Mouse (Mus musculus): ENCODE results near the gene Bloc1s4.

Gene Bloc1s4

DNA sequence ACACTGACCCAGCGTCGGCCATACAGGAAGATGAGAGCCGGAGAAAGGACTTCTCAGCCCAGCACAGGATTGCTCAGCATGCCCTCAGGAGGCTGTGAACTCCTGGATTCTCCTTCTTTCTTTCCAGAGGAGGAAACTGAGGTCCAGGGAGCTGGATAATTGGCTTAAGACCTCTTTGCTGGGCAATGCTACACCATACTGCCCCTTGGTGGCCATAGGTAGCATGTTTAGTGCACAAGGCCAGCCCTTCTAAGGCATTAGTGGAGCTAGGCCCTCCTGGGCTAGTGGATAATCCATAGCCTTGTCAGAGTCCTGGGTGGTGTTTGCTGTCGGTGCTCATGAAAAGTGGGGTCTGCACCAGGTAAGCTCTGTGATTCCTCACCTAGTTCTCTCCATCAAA is 8.6 kb downstream of the Bloc1s4 start:
- peak; percentile 67 for DNase-seq (ENCODE audit: low spot score)

DNA sequence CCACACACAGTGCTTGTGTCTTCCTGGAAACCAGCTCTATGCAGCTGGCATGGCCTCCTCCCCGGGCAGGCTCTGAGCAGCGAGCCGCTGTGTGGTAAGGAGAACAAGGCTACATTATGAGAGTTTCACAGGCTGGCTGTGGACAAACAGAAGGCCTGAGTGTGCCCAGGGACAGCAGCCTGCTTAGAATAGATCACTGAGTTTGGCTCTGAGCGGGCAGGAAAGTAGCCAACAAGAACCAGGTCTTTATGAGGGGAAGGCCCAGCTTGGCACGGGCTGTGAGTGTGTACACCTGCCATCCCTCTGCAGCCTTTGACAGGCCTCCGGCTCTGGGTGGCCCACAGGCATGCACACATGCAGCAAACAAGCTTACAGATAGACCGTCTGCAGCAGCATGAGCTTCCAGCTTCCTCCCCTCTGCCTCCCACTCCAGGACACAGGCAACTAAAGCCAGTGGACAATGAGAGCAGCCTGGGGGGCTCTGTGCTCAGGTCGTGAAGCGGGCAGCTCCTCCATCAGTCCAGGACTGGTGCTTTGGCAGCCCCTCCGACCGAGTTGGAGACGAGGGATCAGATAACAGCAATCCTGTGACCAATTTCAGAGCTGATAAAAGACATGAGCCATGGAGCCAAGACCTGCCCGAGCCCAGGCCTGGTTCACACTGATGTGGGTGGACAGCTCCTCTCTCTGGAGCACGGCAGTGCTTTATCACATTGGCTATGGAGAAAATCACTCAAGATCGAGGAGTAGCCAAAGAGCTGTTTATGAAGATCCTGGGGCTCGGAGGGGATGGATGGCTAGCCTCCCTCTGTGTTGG is 9.4 kb downstream of the Bloc1s4 start:
- no peak for DNase-seq (ENCODE audit: low spot score)

DNA sequence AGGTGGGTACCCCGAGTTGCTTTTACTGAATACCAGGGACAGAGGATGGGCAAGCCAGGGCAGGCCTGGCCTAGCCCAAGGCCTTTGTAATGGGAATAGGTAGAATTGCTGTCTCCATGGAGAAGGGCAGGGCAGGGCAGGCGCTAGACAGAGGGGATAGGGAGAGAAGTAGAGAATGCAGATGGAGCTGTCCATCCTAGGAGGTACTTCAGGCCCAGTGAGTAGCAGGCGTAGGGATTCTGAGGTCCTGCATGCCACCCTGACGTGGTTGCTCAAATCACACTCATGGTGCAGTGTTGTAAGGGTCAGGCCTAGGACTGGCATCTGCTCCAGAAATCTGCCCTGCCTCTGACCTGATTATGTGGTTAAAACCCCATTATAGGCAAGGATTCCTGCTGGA is 10.7 kb downstream of the Bloc1s4 start:
- DNase-seq (ENCODE audit: low spot score) = no peak

DNA sequence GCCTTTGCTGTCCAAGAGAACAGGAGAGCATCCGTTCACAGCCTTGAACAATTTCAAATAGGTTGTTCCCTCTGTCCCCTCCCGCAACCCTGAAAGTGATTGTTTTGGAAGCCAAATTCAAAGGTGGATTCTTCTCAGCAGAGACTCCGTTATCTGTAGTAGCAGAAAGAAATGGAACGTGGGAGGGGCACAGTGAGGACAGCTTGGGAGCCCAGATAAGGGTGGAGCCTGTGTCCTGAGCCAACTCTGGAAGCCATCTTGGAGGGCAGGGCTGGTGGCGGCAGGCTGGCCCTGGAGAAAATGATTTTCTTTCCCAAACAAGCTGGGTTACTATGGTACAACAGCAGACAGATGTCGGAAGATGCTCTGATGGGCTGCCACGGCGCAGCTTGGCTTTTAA is 12.4 kb downstream of the Bloc1s4 start:
- no peak for DNase-seq (ENCODE audit: low spot score)

DNA sequence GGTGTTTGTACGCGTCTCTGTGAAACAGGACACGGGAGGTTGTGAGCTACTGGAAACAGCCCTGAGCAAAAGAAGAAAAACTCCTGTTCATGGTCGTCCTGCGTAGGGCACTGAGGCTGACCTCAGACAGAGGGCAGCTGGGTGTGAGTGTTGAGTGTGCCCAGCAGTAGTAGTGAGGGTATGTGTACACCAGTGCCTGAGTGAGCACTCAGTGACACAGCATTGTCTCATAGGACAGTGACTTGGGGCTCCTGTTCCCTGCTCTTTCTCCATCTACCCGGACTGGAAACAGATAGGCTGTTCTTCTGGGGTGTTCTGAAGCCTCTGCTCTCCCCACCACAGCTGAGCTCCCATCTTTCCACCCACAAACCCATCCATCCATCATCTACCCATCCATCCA is 13.3 kb downstream of the Bloc1s4 start:
- DNase-seq (ENCODE audit: low spot score) = no peak

DNA sequence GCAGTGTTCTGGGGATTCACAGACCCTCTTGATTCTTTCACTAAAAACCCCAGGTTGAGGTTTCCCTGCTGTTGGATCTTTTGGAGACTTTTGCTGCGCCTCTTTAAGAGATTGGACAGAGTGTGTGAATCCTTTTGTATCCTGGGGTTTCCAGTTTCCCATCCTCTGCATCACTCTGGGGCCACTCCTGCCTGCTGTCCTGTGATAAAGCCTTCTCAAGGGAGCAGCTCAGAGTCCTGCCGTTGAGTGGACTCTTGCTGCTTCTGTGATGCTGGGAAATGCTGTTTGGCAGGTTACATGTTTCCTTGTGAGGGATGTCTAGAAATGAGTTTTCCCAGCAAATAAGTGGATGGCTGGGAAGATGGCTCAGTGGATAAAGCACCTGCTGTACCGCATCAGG is 15.0 kb downstream of the Bloc1s4 start:
- no peak for DNase-seq (ENCODE audit: low spot score)

DNA sequence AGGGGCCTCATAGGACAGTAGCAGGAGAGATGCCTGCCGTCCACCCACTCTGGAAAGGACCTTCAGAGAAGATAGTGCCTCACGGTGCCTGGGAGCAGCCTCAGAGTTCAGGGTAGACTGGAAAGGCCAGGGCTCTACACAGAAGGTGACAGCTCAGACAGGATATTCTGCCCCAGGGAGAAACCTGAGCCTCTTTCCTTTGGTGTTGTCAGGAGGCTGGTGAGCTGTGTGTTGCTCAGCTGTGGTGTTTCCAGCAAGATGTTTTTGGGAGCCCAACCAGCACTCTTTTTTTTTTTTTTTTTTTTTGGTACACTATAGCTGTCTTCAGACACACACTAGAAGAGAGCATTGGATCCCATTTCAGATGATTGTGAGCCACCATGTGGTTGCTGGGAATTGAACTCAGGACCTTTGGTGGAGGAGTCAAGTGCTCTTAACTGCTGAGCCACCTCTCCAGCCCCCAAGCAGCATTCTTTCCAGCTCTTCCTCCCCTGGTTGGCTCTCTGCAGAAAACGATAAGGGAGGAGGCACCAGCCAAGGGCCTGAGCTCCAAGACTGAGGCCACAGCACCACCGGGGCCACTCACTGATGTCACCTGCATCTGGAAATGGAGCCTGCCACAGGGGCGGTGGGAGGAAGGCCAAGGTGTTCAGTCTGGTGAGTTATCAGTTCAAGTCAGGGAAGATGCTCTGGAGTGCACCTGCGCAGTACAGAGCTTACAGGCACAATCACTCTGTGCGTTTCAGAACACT is 16.4 kb downstream of the Bloc1s4 start:
- no peak for DNase-seq (ENCODE audit: low spot score)

DNA sequence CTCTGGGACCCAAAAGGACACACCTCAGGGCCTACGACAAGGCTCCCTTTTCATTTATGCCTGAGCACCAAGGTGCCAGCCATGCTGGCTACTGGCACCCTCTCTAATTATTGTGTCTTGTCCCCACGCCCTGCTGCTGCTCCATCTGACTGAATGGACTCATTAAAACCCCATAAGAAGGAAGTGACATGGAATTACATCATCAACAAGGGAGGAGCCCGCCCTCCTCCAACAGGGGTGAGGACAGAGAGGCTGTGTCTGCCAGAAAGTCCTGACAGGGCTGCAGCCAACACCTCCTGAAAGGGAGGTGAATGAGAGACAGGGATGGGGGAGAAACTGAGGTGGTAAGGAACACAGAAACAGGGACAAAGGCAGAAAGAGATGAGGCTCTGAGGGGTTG is 17.8 kb downstream of the Bloc1s4 start:
- no peak for DNase-seq (ENCODE audit: low spot score)

DNA sequence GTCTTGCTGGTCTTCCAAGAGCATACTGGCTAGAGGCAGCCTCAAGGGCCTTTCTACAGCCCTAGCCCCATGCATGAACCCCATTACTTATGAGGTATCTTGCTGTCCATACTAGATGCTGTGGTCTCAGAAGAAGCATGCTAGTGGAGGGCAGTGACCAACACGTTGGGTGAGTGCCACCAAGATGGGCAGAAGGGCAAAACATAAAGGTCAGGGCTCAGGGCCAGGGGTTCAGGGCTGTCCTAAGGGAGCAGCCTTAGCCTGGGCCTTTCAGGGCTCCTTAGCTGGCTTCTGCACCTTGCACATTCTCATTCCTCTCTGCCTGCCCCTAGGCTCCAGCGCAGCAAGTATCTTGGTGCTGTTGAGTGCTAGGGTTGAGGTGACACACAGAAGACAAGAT is 18.5 kb downstream of the Bloc1s4 start:
- no peak for DNase-seq (ENCODE audit: low spot score)

DNA sequence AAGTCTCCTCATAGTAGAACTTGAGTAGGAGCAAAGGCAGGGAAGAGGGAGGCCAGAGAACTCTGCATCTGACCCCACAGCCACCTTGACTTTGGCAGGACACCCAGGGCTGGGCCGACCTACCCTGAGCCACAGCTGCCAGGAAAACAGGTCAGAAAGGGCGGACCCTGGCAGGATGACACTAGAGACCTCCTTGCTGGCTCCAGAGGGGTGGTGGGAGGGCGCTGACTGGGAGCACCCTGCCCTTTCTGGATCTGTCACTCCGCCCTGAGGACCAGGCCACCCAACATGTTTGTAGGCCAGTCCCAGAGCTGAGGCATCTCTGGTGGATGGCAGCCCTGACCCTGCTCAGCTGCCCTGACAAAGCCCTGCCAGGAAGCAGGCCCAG is 19.4 kb downstream of the Bloc1s4 start:
- DNase-seq (ENCODE audit: low spot score) = no peak

DNA sequence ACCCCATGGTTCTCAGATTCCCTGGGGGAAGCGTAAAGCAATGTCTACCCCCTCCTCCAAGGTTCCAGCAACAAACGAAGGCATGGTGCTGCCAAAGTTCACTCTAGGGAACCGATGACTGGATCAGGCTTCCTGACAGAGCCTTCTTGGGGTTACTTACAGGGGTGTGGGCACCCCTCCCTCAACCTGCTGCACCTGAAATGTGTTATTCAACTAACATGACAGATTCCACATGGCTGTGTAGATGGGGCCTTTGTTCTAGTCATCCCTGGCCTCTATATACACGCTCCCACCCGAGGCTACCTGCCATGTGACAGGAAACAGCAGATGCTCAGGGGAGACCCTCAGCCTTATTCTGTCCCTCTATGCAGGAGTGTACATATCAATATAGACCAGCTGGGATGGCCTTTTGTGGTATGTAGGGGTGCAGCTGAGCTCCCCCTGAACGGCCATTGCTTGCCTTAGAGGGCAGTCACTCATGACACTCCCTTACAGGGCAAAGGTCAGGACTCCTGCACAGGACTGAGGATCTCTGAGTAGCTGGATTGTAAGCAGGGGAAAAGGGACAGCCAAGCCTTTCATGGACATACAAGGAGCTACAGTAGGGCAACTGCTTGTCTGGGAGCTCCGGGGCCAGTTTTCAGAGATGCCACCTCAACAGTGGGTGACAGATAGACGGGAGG is 19.9 kb downstream of the Bloc1s4 start:
- DNase-seq (ENCODE audit: low spot score) = no peak

DNA sequence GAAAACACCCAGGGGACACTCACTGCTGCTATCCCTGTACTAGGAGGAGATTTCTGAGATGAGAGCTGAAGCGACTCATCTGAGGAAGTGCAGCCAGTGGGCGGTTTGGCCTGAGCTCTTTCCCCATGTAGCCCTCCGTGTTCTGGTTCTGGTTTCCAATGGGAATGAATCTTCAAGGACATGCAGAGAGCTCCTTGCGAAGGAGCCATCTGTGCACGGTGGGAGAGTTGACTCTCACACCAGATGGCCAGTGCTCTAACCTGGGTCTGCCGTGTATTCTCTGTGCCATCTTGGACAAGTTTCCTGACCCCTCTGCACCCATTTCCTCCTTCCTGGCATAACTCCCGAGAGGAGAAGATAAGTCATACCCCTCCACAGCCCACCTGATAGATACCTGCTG is 20.7 kb downstream of the Bloc1s4 start:
- DNase-seq (ENCODE audit: low spot score) = no peak

DNA sequence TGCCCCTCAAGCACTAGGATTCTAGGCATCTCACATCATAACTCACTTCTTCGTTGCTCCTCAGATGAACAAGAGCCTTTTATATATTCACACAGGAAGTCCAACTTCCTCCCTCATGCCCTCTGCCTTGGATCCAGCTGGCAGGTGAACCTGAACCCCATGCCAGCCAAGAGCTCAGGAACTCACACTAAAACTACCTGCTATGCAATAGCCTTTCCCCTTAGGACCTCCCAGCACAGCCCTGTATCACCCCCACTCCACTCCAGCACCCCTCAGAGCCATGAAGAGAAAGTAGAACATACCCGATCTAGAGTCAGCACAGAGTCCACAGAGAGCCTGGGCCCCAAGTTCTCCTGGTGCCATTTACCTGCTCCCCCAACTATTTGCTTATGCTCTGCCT is 21.3 kb downstream of the Bloc1s4 start:
- no peak for DNase-seq (ENCODE audit: low spot score)

DNA sequence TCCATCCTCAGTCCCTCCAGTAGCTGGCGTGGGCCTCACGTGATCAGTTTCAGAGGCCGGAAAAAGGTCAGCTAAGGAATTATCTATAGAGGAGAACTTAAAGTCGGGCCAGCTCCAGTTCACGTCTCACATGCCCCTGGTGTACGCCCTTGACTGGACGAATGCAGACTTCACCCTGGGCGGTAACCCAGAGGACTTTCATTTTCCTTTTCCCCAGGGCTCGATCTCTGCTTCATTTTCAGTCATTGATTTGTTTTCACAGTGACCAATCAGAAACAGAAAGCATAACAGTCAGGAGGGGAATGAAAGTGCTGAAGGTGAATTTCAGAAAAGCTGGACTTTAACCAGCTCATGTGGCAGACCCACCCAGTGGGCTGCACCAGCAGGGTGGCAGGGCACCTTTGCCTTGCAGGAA is 22.1 kb downstream of the Bloc1s4 start:
- no peak for DNase-seq (ENCODE audit: low spot score)

DNA sequence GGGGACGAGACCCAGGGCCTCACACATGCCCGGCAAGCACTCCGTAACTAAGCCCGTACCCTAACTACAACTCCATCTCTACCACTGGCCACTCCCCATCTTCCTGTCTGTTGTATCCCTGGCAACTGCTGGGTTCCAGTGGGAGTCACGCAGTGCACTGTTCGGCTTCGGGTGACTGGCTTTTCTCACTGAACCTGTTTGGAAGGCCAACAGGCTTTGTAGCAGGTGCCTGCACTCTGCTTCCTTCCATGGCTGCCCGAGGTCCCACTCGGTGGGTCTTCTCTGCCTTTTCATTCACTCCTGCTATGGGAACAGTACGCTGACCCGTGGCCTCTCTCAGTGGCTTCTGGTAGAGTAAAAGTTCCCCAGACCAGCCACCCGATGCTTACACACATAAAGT is 22.6 kb downstream of the Bloc1s4 start:
- no peak for DNase-seq (ENCODE audit: low spot score)

DNA sequence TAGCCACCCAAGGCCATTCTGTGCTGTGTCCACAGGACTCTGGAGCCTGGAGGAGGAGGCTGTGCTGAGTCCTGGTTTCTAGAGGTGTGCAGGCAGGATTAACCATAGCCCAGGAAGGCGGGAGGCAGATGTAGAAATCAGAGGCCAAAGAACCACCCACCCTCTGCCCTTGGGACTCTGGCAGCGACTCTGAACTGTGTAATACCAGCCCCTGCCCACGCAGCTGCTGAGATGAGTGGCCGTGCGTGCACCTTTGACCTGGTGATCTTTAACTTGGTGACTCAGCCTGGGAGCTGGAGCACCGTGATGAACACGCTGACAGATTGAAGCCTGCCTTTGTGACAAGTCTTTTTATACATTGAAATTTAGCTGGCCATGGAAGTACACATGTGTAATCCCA is 24.2 kb downstream of the Bloc1s4 start:
- DNase-seq (ENCODE audit: low spot score) = no peak

DNA sequence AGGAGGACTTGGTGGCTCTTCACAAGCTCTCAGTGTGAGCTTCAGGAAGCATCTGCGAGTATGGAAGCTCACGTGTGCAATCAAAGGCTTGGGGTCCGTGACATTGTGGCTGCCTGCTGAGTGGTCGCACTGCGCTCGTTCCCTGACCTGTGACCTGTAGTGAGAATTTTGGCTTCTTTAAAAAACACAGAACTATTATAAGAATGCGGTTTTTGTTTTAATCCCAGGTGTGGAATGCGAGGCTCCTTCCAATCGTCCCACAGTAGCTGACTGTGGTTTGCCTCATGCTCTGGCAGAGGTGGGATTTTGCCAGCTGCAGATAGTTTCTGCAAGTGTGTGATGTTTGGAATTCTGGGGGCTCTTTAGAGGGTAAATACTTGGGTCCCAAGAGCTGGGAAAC is 25.1 kb downstream of the Bloc1s4 start:
- no peak for DNase-seq (ENCODE audit: low spot score)

DNA sequence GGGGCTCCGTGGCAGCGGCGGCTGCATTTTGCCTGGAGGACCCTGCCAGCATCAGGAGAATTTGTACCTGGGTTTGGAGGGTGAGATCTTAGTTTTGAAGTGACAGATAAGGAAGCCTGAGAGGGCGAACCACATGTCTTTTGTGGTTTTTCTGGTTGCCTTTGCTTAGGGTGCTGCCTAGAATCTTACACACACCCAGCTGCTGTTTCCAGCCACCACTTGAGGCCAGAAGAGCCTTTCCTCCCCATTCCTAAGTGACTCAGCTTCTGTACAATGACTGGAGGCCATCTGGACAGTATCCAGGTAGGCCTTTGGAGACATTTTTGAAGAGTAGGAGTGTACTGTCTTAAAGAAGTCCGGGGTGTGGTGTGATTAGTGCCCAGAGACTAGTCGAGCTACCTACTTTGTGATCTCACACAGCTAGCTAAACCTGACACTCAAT is 26.0 kb downstream of the Bloc1s4 start:
- DNase-seq (ENCODE audit: low spot score) = no peak

DNA sequence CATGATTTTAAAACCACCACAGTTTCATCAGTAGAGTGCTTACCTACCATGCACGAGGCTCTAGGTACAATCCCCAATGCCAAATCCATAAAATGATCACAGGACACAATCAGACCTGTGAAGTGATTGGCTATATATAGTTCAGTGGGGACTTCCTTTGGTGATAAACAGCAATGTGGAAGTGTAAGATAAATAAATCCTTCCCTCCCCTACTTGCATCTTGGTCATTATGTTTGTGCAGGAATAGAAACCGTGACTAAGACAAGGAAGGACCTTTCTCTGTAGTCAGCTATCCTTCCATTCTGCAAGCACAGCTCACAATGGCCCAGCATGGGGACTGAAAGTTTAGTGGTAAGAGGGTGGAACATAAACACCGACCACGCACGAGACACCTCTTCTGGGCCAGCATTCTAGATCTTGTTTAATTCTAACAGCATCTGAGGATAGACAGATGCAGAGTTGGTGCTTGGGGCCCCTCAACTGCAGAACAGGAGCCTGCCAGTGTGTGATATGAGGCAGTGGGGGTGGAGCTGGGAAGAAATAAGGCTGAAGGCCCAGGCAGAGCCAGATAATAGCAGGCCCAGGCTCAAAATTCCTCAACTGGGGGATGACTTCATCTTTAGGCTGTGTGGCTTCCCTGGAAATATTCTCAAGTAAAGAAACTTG is 27.6 kb downstream of the Bloc1s4 start:
- no peak for DNase-seq (ENCODE audit: low spot score)

DNA sequence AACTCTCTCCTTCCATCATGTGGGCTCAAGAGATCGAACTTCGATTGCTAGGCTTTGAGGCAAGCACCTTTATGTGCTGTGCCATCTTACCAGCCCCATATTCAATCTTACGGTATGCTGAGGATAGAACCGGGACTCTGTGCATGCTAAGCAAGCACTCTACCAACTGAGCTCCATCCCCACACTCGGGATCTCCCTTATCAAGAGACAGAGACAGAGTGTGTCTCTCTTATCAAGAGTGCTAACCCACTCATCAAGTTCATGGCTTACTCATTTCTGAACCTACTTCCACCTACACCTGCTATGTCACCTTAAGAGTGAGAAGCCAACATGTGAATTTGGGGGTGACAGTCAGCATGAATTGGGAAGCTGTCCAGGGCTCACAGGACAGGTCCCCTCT is 28.2 kb downstream of the Bloc1s4 start:
- DNase-seq (ENCODE audit: low spot score) = no peak

DNA sequence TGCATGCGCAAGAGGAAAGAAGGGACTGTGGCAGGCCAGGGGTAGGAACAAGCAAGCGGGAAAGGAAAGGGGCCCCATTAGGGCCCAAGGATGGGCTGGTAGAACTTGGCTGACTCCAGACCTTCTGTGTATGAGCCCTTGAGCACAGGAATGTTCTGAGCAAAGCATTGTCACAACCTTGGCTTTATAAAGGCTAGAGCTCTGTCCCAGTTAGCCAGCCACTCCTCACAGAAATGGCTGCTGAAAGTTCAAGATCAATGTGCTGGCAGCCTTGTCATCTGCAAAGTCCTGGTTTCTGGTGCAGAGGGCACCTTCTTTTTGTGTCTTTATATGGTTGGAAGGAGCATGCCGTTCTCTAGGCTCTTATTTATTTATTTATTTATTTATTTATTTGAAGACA is 28.8 kb downstream of the Bloc1s4 start:
- no peak for DNase-seq (ENCODE audit: low spot score)

DNA sequence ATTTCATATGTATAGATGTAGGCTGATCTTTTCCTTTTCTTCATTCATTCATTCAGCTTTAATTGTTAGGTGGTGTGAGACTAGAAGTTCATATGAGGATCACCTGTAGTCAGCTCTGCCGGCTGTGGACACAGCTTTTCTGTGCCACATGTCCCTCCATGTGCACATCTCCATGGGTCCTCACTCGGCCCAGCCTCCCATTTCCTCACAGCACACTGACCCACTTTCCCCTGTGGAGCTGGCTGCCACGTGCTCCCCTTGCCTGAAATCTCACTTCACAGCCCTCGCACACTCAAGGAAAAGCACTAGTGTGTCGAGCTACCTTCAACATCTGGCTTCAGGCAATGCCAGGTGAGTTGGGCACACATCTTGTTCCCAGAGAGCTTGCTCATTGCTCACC is 29.3 kb downstream of the Bloc1s4 start:
- DNase-seq (ENCODE audit: low spot score) = no peak

DNA sequence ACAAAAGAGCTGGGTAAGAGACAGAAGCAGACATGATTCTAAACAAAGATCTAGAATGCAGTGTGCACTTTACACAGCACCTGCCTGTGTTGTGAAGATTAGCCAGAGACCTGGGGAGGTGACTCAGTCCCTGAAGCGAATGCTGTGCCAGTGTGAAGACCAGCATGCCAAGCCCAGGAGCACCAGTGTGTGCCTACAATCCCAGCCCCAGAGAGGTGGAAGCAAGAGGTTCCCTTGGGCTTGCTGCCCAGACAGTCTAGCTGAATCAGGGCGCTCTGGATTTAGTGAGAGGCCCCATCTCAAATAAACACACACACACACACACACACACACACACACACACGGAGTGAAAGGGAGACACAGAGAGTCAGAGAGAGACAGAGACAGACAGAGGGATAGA is 30.6 kb downstream of the Bloc1s4 start:
- DNase-seq (ENCODE audit: low spot score) = no peak
